Mouse (Mus musculus) heart, postnatal 36 days (tissue): ENCODE measurements at regions not wholly inside any gene's neighbourhood (a gene's known extent, or its start where the extent isn't known, plus 50 kb on each side); places are given as distances from the start of the nearest gene placed in this dataset.
A peak's percentile ranks its signal among the peaks of the same experiment; 100 is the strongest.

Experiments
- DNase-seq, 2 experiments: peaks; one replicate each; pipeline ENCODE4 v3.0.0; 2021 to 2022
- intact Hi-C: fragments of 180-260 bp; cut with DNase I; formaldehyde crosslinking; loops from one replicate; pipeline ENCODE4 v1.15.1; 2025

DNA sequence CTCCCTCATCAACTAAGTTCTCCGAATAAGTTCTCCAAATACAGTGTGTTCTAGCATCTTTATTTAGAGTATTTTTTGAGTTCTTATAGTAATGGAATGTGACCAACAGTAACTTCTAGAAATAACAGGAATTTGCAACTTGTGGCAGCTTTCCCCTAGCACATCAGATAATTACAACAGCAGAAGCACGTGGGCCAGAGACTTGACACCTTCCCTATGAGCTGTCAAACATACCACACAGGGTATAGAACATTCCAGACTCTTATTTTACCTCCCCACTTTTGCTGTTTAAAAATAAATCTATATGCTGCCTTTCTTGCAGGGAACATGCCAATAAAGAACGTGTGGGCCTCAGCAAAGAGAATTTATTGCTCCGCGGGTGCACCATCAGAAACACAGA is 77.4 kb upstream of the Commd8 start:
- no peak for DNase-seq
- intact Hi-C loops: no loop called here

DNA sequence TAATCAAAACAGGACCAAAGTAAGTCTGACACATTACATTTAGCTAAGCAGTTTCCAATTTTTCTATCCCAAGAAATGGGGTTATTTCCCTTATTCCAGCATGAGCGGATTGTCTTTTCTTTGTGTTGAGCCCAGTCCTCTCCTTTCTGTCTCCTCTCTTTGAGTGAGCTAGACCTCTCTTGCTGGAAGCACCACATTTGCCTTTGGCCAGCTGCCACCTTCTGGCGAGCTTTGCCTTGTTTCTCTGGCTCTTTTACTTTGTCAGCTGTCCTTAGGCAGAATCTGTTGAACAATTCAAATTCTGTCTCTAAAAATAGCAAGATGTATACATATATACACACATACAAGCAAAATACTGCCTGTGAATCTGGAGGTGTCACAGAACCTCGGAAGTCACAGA is 76.1 kb upstream of the Commd8 start:
- DNase-seq: peak; percentile 71 to 76
- intact Hi-C loops: no loop called here

DNA sequence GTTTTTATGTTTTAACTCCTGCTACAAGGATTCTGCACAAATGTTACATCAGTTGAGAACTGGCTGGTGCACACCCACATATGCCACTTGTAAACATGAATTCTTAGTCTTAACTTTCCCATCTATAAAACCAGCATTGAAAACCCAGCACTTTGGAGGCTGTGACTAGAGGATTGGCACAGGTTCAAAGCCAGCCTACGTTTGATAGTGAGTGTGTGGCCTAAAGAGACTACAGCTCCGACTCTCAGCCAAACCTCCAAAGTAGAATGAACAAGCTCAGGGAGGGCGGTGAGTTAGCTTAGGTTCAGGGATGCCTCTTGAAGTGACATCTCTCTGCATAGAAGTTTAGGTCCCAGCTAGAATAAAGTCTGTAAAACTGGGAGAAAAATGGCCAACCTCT is 75.0 kb upstream of the Commd8 start:
- no peak for DNase-seq
- intact Hi-C loops: no loop called here

DNA sequence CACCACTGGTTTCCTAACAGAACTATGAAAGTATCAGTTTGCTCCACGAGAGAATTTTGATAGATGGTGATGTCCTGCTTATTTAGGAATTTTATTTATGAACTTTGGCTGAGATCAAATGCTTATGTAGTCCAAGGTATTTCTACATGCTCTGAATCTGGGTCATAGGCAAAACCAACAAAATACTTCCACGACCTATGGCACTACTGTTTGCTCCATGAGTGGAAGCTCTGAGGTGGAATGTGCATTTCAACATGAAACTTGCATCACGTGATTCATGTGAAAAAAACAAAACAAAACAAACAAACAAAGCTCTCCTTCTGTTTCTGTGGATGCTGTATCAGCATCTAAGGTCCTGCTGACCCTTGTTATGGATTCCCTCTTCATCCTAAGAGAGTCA is 73.5 kb upstream of the Commd8 start:
- intact Hi-C loops: no loop called here
- DNase-seq: no peak

DNA sequence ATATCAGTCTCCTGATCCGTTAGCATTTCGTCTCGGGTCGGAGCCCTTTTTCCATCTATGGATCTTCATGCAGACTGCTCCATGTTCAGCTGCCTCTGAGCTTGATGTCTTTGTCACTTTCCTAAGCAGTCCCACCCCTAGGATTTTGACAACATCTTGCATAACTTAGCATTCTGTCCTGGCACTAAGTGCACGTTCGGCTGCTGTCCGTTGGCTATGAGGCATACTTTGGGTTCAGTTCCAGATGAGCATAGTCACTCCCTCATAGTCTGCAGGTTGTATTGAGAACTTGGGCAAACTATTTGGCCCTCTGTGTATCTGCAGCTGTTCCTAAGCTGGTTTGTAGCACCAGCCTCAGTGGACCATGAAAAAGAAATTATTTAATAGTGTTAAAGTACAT is 72.3 kb upstream of the Commd8 start:
- no peak for DNase-seq
- intact Hi-C loops: no loop called here

DNA sequence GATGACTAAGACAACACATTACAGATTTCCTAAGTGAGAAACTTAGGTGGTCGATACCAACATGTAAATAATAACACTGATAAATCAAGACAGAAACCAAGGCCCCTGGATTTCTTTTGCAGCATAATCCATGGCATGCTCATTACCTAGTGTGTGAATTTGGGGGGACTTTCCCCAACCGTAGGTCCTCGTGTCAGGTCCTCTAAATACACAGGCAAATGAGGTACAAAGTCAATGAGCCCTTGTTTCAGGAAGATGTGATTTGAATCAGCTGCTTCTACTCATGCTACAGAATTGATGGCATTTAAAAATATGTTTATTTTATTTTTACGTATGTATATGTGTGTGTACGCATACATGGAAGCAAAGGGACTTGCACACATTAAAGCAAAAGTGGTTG is 59.0 kb upstream of the Commd8 start:
- intact Hi-C loops: loop anchor here (5.0 to 10.0 kb wide), 2 partner anchors 40 to 52 kb away; no protein-coding TSS in a partner anchor
- no peak for DNase-seq

DNA sequence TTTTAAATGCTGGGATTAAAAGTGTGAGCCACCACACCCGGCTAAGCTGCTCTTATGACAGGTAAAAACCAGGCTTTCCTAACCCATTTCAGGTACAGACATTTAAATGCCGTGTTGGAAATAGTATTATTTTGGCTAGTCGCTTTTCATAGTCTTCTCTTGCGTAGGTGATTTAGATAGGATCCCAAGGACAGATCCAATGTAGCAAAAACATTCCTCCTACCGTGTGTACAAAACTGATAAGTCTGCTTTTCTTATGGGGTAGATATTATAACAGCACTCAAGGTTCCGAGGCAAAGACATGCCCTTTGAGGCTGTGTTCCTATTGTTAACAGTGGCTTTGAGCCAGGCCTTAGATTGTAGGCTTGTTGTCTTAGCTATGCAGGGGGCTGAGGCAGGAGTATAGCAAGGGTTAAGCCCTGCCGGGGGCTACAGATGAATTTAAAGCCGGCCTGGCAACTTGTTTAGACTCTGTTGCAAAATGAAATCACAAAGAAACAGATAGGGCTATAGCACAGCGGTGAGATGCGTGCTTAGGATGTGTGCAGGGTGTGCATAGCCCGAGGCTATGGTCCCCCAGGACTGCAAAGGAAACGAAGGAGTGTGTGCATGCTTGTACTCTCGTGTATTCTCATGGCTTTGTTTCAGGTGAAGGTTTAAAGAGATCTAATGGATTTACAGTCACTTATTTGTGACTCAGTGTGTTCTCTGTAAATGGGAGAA is 57.7 kb upstream of the Commd8 start:
- intact Hi-C loops: loop anchor here (5.0 to 10.0 kb wide), 2 partner anchors 42 to 51 kb away; no protein-coding TSS in a partner anchor
- no peak for DNase-seq

DNA sequence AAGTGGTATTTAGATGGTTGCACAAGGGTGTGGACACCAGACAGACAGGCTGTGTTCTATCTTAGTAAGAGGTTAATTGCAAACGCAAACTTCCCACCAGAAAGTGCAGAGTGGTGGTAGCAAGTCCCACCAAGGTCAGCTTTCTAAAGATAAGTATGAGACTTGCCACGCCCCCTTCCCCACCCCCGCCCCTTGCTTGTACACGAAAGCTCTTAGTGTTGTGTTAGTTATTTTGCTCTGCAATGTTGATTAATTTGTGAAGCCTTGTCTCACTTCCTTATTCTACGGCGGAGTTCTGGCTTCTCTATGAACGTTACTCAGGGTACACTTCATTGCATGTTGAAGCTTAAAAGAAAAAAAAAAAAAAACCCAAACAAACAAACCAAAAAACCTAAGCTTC is 57.1 kb upstream of the Commd8 start:
- no peak for DNase-seq
- intact Hi-C loops: loop anchor here (5.0 to 10.0 kb wide), 2 partner anchors 42 to 50 kb away; no protein-coding TSS in a partner anchor

DNA sequence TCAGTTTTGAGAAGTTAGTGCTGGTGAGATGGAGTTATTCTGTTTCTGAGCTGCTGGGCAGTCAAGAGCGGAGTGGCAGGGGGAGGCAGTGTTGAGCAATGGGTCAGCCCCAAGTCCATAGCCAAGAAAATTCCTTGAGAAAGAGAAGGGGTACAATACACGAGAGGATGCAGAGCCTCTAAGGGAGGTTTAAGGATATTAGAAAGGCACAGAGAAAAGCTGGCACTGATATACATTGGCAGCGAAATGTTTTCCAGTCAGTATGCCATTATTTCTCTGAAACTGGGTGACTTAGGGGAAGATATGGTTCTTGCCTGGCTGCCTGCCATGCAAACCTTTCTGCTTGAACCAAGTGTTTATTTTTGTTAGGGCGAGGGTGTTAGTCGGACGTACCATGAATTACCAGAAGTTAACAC is 56.6 kb upstream of the Commd8 start:
- intact Hi-C loops: loop anchor here (10.0 kb wide), 1 partner anchor 50 kb away; no protein-coding TSS in a partner anchor
- no peak for DNase-seq

DNA sequence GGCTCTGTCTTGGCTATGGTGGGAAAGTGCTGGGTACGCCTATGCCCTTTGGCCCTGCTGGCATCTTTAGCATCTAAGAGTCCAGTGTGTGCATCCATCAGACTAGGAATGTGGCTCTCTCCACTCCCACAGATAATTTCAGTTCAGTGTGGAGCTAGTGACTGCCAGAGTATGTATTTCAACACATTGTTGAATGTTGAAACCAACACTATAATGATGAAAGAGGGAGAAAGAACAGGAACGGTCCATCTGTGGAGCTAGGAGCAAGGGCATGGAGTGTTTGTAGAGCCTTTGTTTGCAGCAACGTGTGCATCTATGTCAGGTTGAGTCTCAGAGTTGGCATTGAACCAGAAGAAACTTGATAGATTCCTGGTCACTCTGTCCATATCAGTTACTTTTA is 54.9 kb upstream of the Commd8 start:
- DNase-seq: no peak
- intact Hi-C loops: loop anchor here (10.0 kb wide), 1 partner anchor 48 kb away; no protein-coding TSS in a partner anchor

DNA sequence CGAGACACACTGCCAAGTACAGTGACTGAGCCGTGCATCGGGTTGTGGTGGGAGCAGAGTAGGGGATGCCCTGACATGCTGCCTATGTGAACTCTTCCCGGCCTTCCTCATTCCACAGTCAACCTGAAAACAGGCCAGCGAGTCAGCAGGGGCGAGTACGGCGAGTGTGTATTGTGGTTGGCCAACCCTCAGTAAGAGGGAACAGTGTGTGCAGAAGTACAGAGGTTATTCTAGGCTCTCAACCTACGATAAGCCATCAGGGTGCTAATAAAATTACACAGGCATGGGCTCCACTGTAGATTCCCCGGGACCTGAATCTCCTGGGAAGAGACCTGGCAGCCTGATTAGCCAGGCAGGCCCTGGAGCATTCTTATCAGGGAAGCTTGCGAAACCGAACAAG is 51.7 kb upstream of the Commd8 start:
- DNase-seq: peak; percentile 30 to 32
- intact Hi-C loops: loop anchor here (10.0 kb wide), 1 partner anchor 45 kb away; no protein-coding TSS in a partner anchor

DNA sequence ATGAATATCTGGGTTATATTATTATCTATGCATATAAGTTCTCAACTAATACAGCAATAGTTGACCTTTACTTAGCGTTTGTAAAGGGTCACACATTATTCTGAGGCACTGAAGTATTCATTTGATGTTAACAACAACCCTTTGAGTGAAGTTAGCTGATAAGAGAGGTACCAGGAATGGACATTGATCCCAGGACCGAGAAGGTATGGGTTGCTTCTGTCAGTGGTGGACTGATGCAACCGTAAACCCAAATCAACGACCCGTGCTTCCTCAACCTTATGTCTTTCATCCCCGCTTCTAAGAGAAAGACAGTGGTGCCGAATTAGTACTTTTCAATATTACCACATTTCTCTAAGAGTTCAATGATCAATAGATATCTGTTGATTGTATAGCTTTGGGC is 51.3 kb upstream of the Commd8 start:
- intact Hi-C loops: no loop called here
- DNase-seq: no peak
